Mouse (Mus musculus): ENCODE measurements around the gene Olfr911-ps1. TPM values are rescaled to one million over a fixed set of nuclear protein-coding genes. Genes with fewer than 3 reads are reported as not detected.

The Olfr911-ps1 gene
- not detected for total RNA-seq (2021)
- long read RNA-seq, experiment 1 = 0 reads
- long read RNA-seq, experiment 2 = 0 reads

DNA sequence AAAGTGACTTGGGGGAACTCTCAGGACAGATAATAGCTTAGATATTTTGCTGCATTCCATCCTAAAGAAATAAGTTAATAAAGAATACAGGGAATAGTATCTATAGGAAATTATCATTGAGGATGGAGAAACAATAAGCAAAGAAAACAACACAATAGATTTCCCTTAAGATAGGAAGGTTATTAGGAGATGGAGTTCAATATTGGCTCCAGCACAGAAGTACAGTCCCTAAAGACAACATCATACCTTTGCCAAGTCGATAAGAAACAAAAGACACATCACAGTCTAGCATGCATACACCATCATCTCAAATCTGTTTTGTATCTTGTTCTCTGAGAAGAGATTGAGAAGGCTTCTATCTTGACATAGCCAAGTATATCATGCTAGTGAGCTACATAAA lies at the start of gene Olfr911-ps1:
TSS of gene Olfr911-ps1 (plus strand) at position 301 of the 400 bp plus-strand sequence.
- no peak for DNase-seq (ENCODE audit: low spot score in 2 of 2)

DNA sequence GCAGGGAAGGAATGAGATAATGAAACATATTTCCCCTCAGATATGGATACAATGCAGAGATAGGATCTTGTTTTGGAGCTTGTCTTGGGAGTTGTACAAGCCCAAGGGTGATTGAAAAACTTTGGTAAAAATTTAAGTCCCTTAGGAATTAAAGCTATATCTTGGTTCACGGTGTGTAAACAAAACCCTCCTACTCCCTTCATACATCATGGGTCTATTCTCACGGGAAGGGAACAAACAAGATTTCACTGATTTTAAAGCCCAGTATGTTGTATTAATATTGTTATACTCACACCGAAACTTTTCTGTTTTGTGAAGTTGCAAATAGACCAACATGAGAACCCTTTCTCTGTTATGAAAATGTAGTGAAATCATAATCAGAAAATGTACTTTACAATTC lies 34.6 kb upstream of the Olfr911-ps1 start, which contains the start of gene Olfr906:
TSS of gene Olfr906 (plus strand) at position 301 of the 400 bp plus-strand sequence.
- no peak for DNase-seq (ENCODE audit: low spot score in 2 of 2)

DNA sequence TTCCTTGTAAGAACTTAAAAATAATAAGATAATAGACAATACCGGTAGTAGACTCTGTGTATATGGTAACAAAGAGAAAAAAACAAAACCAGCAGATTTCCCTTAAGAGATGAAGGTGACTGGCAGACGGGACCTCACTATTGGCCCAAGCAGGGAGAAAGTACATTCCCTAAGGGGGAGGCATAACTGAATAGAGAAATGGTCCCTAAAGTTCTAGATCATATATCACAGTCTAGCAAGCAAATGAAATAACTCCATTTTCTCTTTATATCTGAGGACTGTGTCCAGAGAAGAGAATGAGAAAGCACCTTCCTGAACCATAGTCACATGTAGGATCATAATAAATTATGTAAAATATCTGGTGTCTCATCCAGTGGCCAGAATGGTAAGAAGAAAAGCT lies 25.9 kb upstream of the Olfr911-ps1 start, which contains the start of gene Olfr907:
TSS of gene Olfr907 (plus strand) at position 301 of the 400 bp plus-strand sequence.
- DNase-seq (ENCODE audit: low spot score in 2 of 2) = no peak

DNA sequence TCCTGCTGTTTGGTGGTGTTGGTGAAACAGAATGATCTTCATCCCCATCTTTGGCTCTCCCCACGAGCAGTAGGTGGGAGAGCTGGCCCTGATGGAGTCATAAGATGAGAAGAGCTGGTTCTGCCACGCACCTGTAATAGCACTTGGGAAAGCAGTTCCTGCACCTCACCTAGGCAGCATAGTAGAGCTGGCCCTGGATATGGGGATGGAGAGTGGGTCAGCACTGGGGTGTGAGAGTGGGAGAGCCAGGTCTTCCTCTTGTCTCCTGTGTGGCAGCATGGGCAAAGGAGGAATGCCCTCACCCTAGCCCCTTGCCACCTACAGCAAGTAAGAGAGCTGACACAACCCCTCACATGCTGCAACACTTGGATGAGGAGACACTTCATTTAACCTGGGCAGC lies 9.0 kb upstream of the Olfr911-ps1 start:
- DNase-seq (ENCODE audit: low spot score in 2 of 2) = no peak

DNA sequence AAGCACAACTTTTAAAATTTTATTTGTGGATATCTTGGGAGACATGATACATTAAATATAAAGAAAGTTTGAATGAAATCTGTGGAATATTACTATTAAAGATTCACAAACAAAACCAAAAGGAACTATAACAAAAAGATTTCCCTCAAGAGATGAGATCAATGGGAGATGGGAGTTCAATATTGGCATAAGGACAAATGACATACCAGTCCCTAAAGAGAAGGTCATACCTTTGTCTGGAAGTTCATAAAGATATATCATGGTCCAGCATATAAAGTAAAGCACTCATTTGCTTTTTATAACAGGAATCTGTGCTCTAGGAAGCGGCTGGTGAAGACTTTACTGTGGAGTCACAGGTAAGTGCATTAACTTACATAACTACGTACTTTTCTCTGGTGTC lies 16.2 kb downstream of the Olfr911-ps1 start, which contains the start of gene Olfr910:
TSS of gene Olfr910 (plus strand) at position 301 of the 400 bp plus-strand sequence.
- DNase-seq (ENCODE audit: low spot score in 2 of 2) = no peak

Other genes with a start within 250 kb of the Olfr911-ps1 start
- gene Olfr896-ps1, start 230.5 kb upstream of the Olfr911-ps1 start, total RNA-seq (2021) = not detected
- not detected for gene Olfr25, start 192.5 kb upstream of the Olfr911-ps1 start, total RNA-seq (2021)
- not detected for gene Olfr898, start 173.2 kb upstream of the Olfr911-ps1 start, total RNA-seq (2021)
- not detected for gene Olfr250, start 154.7 kb upstream of the Olfr911-ps1 start, total RNA-seq (2021)
- gene Olfr251, start 144.5 kb upstream of the Olfr911-ps1 start, total RNA-seq (2021) = not detected
- gene Olfr147, start 119.9 kb upstream of the Olfr911-ps1 start, total RNA-seq (2021) = not detected
- not detected for gene Olfr901, start 92.1 kb upstream of the Olfr911-ps1 start, total RNA-seq (2021)
- gene Olfr902, start 73.9 kb upstream of the Olfr911-ps1 start, total RNA-seq (2021) = not detected
- gene Olfr904, start 58.4 kb upstream of the Olfr911-ps1 start, total RNA-seq (2021) = not detected
- gene Olfr905, start 50.5 kb upstream of the Olfr911-ps1 start, total RNA-seq (2021) = not detected
- not detected for gene Olfr906, start 34.5 kb upstream of the Olfr911-ps1 start, total RNA-seq (2021)
- gene Olfr907, start 25.8 kb upstream of the Olfr911-ps1 start, total RNA-seq (2021) = not detected
- not detected for gene Olfr910, start 16.3 kb downstream of the Olfr911-ps1 start, total RNA-seq (2021)
- not detected for gene Olfr912, start 58.6 kb downstream of the Olfr911-ps1 start, total RNA-seq (2021)
- gene Olfr913, start 71.2 kb downstream of the Olfr911-ps1 start, total RNA-seq (2021) = not detected
- not detected for gene Olfr914, start 83.5 kb downstream of the Olfr911-ps1 start, total RNA-seq (2021)
- not detected for gene Olfr916, start 138.3 kb downstream of the Olfr911-ps1 start, total RNA-seq (2021)
- not detected for gene Olfr917, start 144.3 kb downstream of the Olfr911-ps1 start, total RNA-seq (2021)
- gene Olfr918, start 153.0 kb downstream of the Olfr911-ps1 start, total RNA-seq (2021) = not detected
- not detected for gene Olfr919, start 182.1 kb downstream of the Olfr911-ps1 start, total RNA-seq (2021)
- 1 to 10 TPM; 7.8 to 9.8 TPM for gene Vwa5a, start 196.7 kb downstream of the Olfr911-ps1 start, total RNA-seq (2021)
- under 1 TPM in 1 of 2 experiments, not detected in 1; 0.07 TPM for gene Olfr920, start 230.7 kb downstream of the Olfr911-ps1 start, total RNA-seq (2021)